Mouse (Mus musculus): ENCODE data around the gene Rala. TPM values are rescaled to one million over a fixed set of nuclear protein-coding genes. Genes with fewer than 3 reads are reported as not detected.

The Rala gene
- total and polyA plus RNA-seq, 3 experiments = 21.4 to 42.6 (median 33.0) TPM

- no peak overlapping the region for H3K9ac ChIP-seq (ENCODE audit: low read depth, low read length)
- WGBS = 69% methylated on average over 3 of the region's 3 CpGs
- no peak overlapping the region for H3K4me3 ChIP-seq
- TF ChIP-seq EP300 (IDR thresholded peaks at IDR 0.05; ENCODE audit: insufficient read depth, low read depth, low read length) = no peak
- no peak for TF ChIP-seq CTCF (IDR thresholded peaks at IDR 0.05)
- no peak for TF ChIP-seq POLR2A (IDR thresholded peaks at IDR 0.05; ENCODE audit: insufficient read depth, low read depth, low read length)
- no peaks in the 10 kb centered on the region for H3K79me2 ChIP-seq (replicated peaks; ENCODE audit: control insufficient read depth, insufficient read depth, low read length)
- H3K4me1 ChIP-seq (ENCODE audit: control insufficient read depth, insufficient read depth, low read length) = no peaks in the 10 kb centered on the region
- no peak for DNase-seq
- intact Hi-C loops (cut with DNase I) = no loop called here
- no peak overlapping the region for H3K27ac ChIP-seq
- H3K36me3 ChIP-seq (ENCODE audit: control insufficient read depth, insufficient read depth, low read length) = no peaks in the 10 kb centered on the region
- H3K27me3 ChIP-seq (ENCODE audit: control insufficient read depth, insufficient read depth, low read length) = no peaks in the 10 kb centered on the region
Observed at GRCm38 (mm10) chr13:17832940-17833339, 111.1 kb downstream of the Rala start.

Other genes with a start within 250 kb of the Rala start
- 1 to 10 TPM; 5.6 to 6.0 TPM for gene Mplkip, start 249.0 kb downstream of the Rala start, total RNA-seq (2021)
- 2.6 and 2.8 TPM in 2 replicates for gene Mplkip, start 249.0 kb downstream of the Rala start, polyA plus RNA-seq (2012; rRNA removed)
- 1 to 10 TPM; 1.0 TPM for gene Sugct, start 248.7 kb downstream of the Rala start, total RNA-seq (2021)
- 1.00 and 1.5 TPM in 2 replicates for gene Sugct, start 248.7 kb downstream of the Rala start, polyA plus RNA-seq (2012; rRNA removed)
- 10 to 100 TPM; 22.4 to 24.7 TPM for gene Cdk13, start 139.1 kb downstream of the Rala start, total RNA-seq (2021)
- gene Cdk13, start 139.1 kb downstream of the Rala start, polyA plus RNA-seq (2012; rRNA removed) = 12.5 and 14.7 TPM in 2 replicates
- 10 to 100 TPM; 36.2 to 37.6 TPM for gene Yae1d1, start 49.1 kb upstream of the Rala start, total RNA-seq (2021)
- gene Yae1d1, start 49.1 kb upstream of the Rala start, polyA plus RNA-seq (2012; rRNA removed) = 39.0 and 69.1 TPM in 2 replicates